Mouse (Mus musculus): ENCODE results near the gene Nxt1.

GRCm38 (mm10) chr2:148683031-148683430, 10.6 kb downstream of the Nxt1 start:
- TF ChIP-seq CTCF (IDR thresholded peaks at IDR 0.05; ENCODE audit: borderline replicate concordance, extremely low read depth, insufficient read depth, insufficient read length) (no peak), POLR2A (IDR thresholded peaks at IDR 0.05; ENCODE audit: borderline replicate concordance, extremely low read depth, insufficient read depth, insufficient read length, poor library complexity, severe bottlenecking) (no peak)

Data from brain, embryonic 14.5 days (tissue).